Mouse (Mus musculus) spleen, adult 2 months (tissue): ENCODE measurements around the gene Epop.
"Not testable (repeated sequence)": the region's sequence is repeated elsewhere in the genome, so short reads cannot be mapped to it uniquely, and the experiment has no call there.

Experiments used
- CTCF ChIP-seq: fragments of 200-500 bp; IDR thresholded peaks from 2 replicates; pipeline ENCODE4 v1.5.1; 2011; ENCODE audit warnings: mild to moderate bottlenecking, inconsistent platforms; ENCODE audit not compliant: insufficient read depth, insufficient read length, insufficient replicate concordance; ENCODE audit errors: extremely low read depth
- POLR2A ChIP-seq: fragments of 200-500 bp; IDR thresholded peaks from 2 replicates; pipeline ENCODE4 v1.6.1; 2011; ENCODE audit warnings: low read depth, low read length, inconsistent platforms

DNA sequence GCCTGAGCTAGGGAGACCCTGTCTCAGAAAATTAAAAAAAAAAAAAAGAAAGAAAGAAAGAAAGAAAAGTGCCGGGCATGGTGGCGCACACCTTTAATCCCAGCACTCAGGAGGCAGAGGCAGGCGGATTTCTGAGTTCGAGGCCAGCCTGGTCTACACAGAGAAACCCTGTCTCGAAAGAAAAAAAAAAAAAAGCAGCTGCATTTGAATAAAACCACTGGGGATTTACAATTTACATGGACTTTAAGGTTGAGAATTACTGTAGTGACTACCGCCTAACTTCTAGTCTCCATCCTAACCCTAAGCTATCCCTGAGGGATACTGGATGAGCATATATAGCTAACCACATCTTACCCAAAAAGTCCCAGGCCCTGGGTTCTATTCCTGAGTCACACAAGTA, 28.5 kb upstream of the Epop start:
- not testable (repeated sequence) for TF ChIP-seq CTCF, POLR2A
